9 mouse cellular contexts compared by ENCODE assay signal in genomic region chr2:132695358-132696093, GRCm38 (mm10). TPM values are rescaled to one million over a fixed set of nuclear protein-coding genes. Genes with fewer than 3 reads are reported as not detected.
DNase-seq lines count a peak whose midpoint lies in the region; ATAC-seq and TF ChIP-seq lines count a peak whose summit lies in the region.
"Had no signal": no experiment of that assay in that cellular context is flagged by ENCODE, and none has a peak within 500 bp of the region (broad histone marks: within the 10 kb centered on the region; RNA-seq: fewer than 3 reads in every experiment).

No protein-coding gene starts in this region.

- DNase-seq in spleen, adult 12 weeks (ENCODE audit: low spot score), result peak; percentile 79
- no peak for DNase-seq in spleen, adult 18-20 months
- peak; percentile 95 for DNase-seq in heart, embryonic 10.5 days (ENCODE audit: low spot score)
- DNase-seq in lung, postnatal 0 days (ENCODE audit: low spot score), result peak; percentile 73
- DNase-seq in testis, postnatal 14 days (ENCODE audit: low spot score), result peak; percentile 19
- no peak for DNase-seq in right cerebral cortex, postnatal 14 days
- DNase-seq in cerebellum, postnatal 25 days, result no peak
- no peak for DNase-seq in kidney, postnatal 25 days

- TF ChIP-seq CTCF in lung, postnatal 0 days (IDR thresholded peaks at IDR 0.05), result no peak

- H3K4me1 ChIP-seq in heart, embryonic 10.5 days, result peaks cover 37% of the 10 kb centered on the region
- no peaks in the 10 kb centered on the region for H3K4me1 ChIP-seq in lung, postnatal 0 days (ENCODE audit: insufficient read depth, low read depth, low read length)
- H3K4me1 ChIP-seq: midbrain, embryonic 12.5 days had no signal

- peak overlapping the region; percentile 62 for H3K27ac ChIP-seq in heart, embryonic 10.5 days
- peak overlapping the region; percentile 63 for H3K27ac ChIP-seq in lung, postnatal 0 days (ENCODE audit: low read length)
- H3K27ac ChIP-seq: midbrain, embryonic 12.5 days had no signal

- no peak overlapping the region for H3K4me2 ChIP-seq in lung, postnatal 0 days (replicated peaks; ENCODE audit: low read depth, low read length)
- H3K4me2 ChIP-seq: midbrain, embryonic 12.5 days had no signal

- no peaks in the 10 kb centered on the region for H3K9me3 ChIP-seq in heart, embryonic 10.5 days
- H3K9me3 ChIP-seq in lung, postnatal 0 days (ENCODE audit: low read length), result no peaks in the 10 kb centered on the region
- H3K9me3 ChIP-seq: midbrain, embryonic 12.5 days had no signal

- H3K36me3 ChIP-seq in heart, embryonic 10.5 days, result 0 out of 2 replicates have a peak, but pooled peaks cover 9% of the 10 kb centered on the region
- H3K36me3 ChIP-seq in lung, postnatal 0 days (ENCODE audit: insufficient read depth, low read length), result no peaks in the 10 kb centered on the region

- ATAC-seq in lung, postnatal 0 days, result peak; percentile 72

- no peaks in the 10 kb centered on the region for H3K27me3 ChIP-seq in heart, embryonic 10.5 days (ENCODE audit: insufficient read depth, poor library complexity, severe bottlenecking)
- no peaks in the 10 kb centered on the region for H3K27me3 ChIP-seq in lung, postnatal 0 days (replicated peaks; ENCODE audit: insufficient read depth, low read length)
- H3K27me3 ChIP-seq: midbrain, embryonic 12.5 days had no signal

- peak; percentile 84 for TF ChIP-seq EP300 in lung, postnatal 0 days (IDR thresholded peaks at IDR 0.05)

- no peak overlapping the region for H3K4me3 ChIP-seq in heart, embryonic 10.5 days
- H3K4me3 ChIP-seq in lung, postnatal 0 days (ENCODE audit: low read depth, low read length), result no peak overlapping the region
- H3K4me3 ChIP-seq: midbrain, embryonic 12.5 days had no signal

- 42% methylated on average over 9 of the region's 9 CpGs for WGBS in heart, embryonic 10.5 days
- WGBS in lung, postnatal 0 days, result 59% methylated on average over 9 of the region's 9 CpGs

- no peak overlapping the region for H3K9ac ChIP-seq in lung, postnatal 0 days (replicated peaks; ENCODE audit: low read depth)
- H3K9ac ChIP-seq: midbrain, embryonic 12.5 days had no signal

RNA-seq across cellular contexts. Expression of gene Shld1, which starts 8.8 kb away (rescaled TPM):
- 14.2 and 15.9 TPM in 2 replicates for polyA plus RNA-seq in heart, embryonic 10.5 days (2016; fragmentation: Nextera tagmentation; extraction: Ambion mirVana)
- polyA plus RNA-seq in lung, postnatal 0 days (2015; fragmentation: Nextera tagmentation; extraction: Ambion mirVana), result 17.2 and 19.8 TPM in 2 replicates

Comparison
In these comparisons a context has a peak if more than half of its experiments do, and no peak if none do; other contexts are left out.
1. DNase-seq: peak in spleen, adult 12 weeks (single experiment), heart, embryonic 10.5 days (single experiment), lung, postnatal 0 days (single experiment) and testis, postnatal 14 days (single experiment); none in spleen, adult 18-20 months (0 of 2), right cerebral cortex, postnatal 14 days (single experiment), cerebellum, postnatal 25 days (0 of 2) and kidney, postnatal 25 days (0 of 2).